Mouse (Mus musculus) forelimb bud, embryonic 11.5 days (tissue): Measurements from ENCODE around the gene Dolk.

Source experiments
- DNase-seq: peaks from one replicate; pipeline ENCODE4 v3.0.0-alpha.2; 2012; ENCODE audit warnings: low read depth, low spot score

Gene Dolk

DNA sequence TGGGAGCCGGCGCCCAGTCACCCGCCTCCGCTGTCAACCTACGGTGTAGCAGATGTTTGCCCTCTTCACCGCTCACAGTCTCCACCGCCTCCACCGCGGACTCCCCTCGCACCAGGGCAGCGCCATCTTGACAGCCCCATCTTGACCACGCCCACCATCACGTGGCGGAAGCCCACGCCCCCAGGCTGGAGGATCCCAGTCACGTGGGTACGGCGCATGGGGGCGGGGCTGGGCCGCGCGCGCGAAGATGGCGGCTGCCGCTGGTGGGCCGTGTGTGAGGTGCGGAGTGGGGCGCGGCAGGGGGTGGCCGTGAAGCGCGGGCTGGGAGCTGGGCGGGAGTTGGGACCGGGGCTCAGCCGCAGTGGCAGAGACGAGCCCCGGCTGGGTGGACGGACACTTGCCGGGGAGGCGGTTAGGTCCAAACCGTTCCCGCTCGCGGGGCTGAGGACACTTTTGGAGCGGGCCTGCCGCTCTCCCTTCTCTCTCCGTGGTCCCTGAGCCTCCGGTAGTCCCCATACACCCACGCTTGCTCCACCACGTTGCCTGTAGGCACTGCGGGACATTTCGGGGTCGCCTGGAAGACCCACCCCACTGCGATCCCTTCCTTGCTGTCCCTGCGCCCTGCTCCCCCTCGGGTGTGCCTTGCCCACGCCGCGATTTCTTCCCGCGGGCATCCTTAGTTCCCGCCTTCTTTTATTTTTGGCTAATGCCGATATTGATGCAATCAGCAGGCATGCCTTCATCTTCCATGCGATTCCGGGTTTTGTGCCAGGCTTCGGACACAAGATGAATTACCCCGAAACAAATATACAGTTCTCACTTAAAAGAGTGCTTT lies at the start of gene Dolk, which contains the start of gene Nup188:
Gene Dolk, minus strand, starts transcription at position 143 of the 835 bp plus-strand sequence.
Gene Nup188, plus strand, starts transcription at position 206 of the 835 bp plus-strand sequence.
- DNase-seq = peak; percentile 95

DNA sequence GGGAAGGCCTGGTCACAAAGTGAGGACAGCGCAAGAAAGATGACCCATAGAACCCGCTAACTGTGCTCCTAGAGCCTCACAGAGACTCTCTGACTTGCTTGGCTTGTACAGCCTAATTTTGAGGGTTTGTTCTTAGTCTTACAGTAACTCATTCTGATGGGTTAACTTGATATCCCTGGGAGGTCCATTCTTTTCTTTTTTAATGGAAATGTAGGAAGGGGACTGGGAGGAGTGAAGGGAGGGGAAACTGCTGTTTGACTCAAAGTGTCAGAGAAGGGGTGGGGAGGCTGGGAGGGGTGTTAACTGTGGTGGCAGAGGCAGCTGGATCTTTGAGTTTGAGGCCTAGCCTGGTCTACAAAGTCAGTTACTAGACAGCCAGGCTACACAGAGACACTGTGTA lies 49.2 kb upstream of the Dolk start:
- DNase-seq = no peak

- no peak for DNase-seq
These were observed 42.7 kb upstream of the Dolk start for GRCm38 (mm10) chr2:30328791-30329190.

GRCm38 (mm10) chr2:30327276-30327675 lies 41.1 kb upstream of the Dolk start:
- DNase-seq = no peak

- no peak for DNase-seq
These were observed 39.2 kb upstream of the Dolk start for GRCm38 (mm10) chr2:30325296-30325695.

DNA sequence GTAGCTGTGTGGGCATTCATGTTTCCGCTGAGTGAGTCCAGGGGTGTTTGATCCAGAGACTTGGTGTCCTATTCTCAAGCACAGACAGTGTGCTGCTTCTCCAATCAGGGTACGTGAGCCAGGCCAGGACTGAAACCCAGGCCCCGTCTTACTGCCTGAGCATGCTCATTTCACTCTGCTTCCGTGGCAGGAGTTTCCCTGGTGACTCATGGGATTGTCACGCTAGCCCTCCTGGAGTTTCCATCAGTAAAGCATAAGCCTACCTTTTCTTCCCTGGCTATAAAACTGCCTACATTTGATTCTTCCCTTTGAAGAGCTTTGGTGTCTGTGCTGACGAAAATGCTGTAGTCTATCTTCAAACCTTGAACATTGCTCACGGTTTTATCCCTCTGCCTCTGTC lies 37.0 kb upstream of the Dolk start:
- DNase-seq = no peak

DNA sequence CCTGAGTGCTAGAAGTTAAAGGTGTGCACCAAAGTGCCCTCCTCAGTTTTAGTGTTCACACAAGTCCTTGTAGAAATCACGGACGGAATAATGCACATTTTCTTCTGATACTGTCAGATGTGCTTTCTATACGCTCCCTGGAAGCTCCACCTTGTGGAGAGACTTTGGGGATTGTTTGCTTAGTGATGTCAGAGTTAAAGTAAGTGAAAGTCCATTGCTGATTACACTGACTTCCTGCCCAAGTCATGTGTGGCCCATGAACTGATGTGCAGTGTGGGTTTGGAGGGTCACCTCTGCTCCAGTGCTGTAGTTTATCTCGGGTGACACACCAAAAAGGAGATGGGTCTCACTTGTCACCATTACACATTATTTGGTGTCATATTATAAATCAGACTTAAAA lies 33.1 kb upstream of the Dolk start:
- DNase-seq = no peak

DNA sequence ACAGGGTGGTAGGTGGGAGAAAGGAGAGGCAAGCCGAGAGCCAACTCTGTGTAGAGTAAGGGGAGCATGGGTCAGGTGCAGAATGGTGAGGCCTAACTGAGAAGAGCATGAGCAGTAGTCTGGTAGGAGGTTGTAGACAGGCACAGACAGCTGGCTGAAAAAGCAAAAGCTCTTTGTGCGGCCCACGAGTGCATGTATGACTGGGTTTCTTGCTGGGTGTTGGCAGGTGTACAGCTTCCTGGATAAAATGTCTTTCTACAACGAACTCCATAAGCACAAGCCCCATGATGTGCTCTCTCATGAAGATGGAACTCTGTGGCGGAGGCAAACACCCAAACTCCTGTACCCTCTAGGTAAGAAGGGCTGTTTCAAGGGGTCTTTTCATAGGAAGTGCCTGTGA lies 30.8 kb upstream of the Dolk start:
- no peak for DNase-seq

DNA sequence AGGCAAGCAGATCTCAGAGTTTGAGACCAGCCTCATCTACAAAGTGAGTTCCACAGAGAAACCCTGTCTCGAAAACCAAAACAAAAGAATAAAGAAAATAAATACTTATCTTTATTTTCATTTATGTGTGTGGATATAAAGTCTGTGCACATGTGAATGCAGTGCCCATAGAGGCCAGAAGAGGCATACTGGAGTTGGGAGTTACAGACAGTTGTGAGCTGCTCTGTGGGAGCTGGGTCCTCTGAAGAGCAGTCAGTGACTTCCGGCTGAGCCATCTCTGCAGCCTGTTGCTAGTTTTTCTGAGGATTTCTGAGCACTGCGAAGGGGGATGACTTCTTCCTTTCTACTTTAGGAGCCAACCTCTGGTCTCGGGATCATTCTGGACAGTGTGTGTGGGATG lies 30.0 kb upstream of the Dolk start:
- no peak for DNase-seq

- no peak for DNase-seq
These were observed 25.3 kb upstream of the Dolk start for GRCm38 (mm10) chr2:30311481-30311880.

- no peak for DNase-seq
These were observed 23.2 kb upstream of the Dolk start for GRCm38 (mm10) chr2:30309351-30309750.

DNA sequence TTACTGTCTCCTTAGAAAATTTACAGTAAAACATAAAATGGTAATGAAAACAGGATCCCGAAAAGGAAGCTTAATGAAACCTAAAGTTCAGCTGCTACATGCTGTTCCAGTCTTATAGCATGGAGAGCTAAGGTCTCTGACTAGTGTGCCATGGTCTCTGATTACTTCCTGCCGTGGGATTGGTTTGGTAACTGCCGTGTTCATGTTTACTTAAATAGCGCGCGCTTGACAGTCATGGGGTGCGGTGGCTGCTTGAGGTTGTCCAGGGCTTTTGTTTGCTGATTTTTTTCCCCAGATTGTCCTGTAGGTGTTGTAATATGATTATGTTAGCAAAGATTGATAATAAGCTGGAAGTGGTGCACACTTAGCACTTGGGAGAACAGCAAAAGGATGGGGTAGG lies 20.0 kb upstream of the Dolk start:
- DNase-seq = no peak

- no peak for DNase-seq
These were observed 13.8 kb upstream of the Dolk start for GRCm38 (mm10) chr2:30299966-30300365.

DNA sequence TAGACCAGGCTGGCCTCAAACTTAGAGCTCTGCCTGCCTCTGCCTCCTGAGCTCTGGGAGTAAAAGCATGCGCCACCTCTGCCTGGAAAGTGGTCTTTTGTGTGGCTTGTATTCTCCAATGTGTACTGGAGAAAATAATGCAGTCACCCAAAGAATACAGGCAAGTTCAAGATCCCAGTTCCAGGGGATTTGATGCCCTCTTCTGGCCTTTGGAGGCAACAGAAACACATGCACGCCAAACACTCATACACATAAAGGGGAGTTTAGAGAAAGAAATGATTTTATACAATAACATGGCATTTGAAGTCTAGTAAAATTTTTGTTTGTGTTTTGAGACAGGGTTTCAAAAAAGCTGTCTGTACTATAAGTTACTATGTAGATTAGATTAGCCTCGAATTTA lies 13.4 kb upstream of the Dolk start:
- DNase-seq = no peak

GRCm38 (mm10) chr2:30287027-30287373 lies 866 bp upstream of the Dolk start:
- peak; percentile 45 for DNase-seq

DNA sequence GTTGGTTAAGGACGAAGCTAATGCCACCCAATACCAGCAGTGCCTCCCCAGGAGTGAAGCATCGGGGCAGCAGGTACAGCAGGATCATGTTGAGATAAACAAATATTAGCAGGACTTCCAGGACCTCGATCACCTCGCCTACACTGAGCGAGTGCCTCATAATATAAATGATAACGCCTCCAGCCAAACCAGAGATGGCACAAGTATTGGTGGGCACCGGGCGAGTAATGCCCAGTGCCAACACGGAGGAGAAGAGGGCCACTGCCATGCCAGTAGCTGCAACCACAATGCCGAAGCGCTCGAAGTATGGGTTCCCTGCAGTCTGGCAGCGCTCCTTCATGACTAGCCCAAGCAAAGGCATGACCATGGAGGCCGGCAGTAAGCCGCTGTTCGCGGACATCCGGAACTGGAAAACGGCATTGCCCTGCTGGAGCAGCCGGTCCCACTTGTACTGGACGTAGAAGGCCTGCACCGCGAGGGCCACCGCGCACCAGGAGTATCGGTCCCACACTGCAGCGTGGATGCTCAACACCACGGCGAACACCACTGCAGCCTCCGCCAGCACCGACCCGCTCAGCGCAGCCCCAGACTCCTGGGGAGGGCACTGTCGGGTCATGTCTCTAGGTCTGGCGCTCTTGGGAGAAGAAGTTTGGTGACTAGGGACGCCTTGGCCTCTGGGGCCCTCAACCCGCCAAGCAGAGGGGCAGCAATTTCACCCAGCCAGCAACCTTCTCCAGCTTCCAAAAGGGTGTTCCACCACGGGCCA lies 535 bp downstream of the Dolk start:
- DNase-seq = no peak

- no peak for DNase-seq
These were observed 1.1 kb downstream of the Dolk start for GRCm38 (mm10) chr2:30285004-30285403.

GRCm38 (mm10) chr2:30283193-30283592 lies 2.9 kb downstream of the Dolk start:
- no peak for DNase-seq

GRCm38 (mm10) chr2:30281651-30282050 lies 4.5 kb downstream of the Dolk start:
- DNase-seq = no peak

GRCm38 (mm10) chr2:30280743-30281142 lies 5.4 kb downstream of the Dolk start, which contains the start of gene Gm28038:
Gene Gm28038, plus strand, starts transcription at chr2:30281043.
- no peak for DNase-seq

DNA sequence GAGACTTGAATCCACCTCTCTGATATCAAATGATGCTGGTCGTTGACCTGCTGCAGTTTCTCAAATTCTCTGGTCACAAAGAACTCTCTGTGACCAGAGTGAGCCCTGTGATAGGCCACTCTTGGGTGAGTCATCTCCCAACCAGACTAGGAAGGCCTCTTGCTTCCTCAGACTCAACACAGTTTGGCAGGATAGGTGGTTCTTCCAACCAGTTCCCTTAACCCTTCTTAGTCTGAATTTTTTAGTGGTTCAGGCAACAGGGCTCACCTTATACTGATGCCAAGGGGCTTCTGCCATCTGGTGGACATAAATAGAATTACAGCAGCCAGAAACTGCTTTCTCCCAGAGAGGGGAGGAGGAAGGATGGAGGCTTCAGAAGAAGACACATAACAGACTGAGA lies 16.0 kb downstream of the Dolk start:
- peak; percentile 68 for DNase-seq

DNA sequence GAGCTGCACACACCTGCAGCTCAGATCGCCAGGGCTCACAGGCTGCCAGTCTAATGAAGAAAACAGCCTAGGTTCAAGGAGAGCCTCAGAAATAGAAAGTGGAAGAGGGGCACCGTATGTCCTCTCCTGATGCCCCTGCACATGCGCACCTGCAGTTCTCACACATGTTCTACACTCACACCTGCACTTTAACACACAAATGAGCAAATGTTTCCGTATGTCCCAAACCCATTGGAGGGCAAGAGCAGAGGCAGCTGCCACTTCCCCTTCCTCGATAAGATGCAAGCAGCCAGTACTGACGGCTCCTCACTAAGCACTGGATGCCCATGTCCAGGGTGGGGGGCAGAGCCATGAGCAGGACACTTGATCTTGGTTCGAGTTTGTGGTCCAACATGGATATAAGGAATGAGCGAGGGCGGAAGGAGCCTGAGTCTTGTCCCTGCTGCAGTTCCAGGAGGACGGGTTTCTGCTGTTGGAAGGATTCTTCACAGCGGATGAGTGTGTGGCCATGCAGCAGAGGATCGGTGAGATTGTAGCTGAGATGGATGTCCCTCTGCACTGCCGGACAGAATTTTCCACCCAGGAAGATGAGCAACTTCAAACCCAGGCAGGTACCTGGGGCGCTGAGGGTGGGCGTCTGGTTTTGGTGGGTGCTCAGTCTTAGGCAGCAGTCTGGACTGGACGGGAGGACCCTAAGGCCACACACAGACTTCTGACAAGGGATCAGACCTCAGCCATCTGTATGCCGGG lies 16.7 kb downstream of the Dolk start:
- DNase-seq = no peak
